Mouse (Mus musculus): Measurements from ENCODE around the gene Pramel6.
"Not testable (repeated sequence)": the region's sequence is repeated elsewhere in the genome, so short reads cannot be mapped to it uniquely, and the experiment has no call there.

The Pramel6 gene

GRCm38 (mm10) chr2:87506265-87506664, at the start of gene Pramel6:
TSS of gene Pramel6 (plus strand) at chr2:87506565.
- in situ Hi-C loops (cut with MboI, MseI): no loop called here

- in situ Hi-C loops (cut with MboI, MseI): no loop called here
Observed at GRCm38 (mm10) chr2:87461769-87462168, 44.6 kb upstream of the Pramel6 start.

GRCm38 (mm10) chr2:87480207-87480606, 26.2 kb upstream of the Pramel6 start:
- in situ Hi-C loops (cut with MboI, MseI): no loop called here

GRCm38 (mm10) chr2:87481158-87481557, 25.2 kb upstream of the Pramel6 start:
- in situ Hi-C loops (cut with MboI, MseI): no loop called here

- in situ Hi-C loops (cut with MboI, MseI): no loop called here
Observed at GRCm38 (mm10) chr2:87482276-87482675, 24.1 kb upstream of the Pramel6 start.

- in situ Hi-C loops (cut with MboI, MseI): not testable (repeated sequence)
Observed at GRCm38 (mm10) chr2:87496993-87497392, 9.4 kb upstream of the Pramel6 start, which contains the start of gene Pramel7. TSS of gene Pramel7 (minus strand) at chr2:87497093.

- in situ Hi-C loops (cut with MboI, MseI): no loop called here
Observed at GRCm38 (mm10) chr2:87515046-87515445, 8.7 kb downstream of the Pramel6 start.

- in situ Hi-C loops (cut with MboI, MseI): no loop called here
Observed at GRCm38 (mm10) chr2:87515457-87516060, 9.2 kb downstream of the Pramel6 start.

- in situ Hi-C loops (cut with MboI, MseI): no loop called here
Observed at GRCm38 (mm10) chr2:87516581-87516980, 10.2 kb downstream of the Pramel6 start.

GRCm38 (mm10) chr2:87520651-87521050, 14.3 kb downstream of the Pramel6 start:
- in situ Hi-C loops (cut with MboI, MseI): no loop called here

- in situ Hi-C loops (cut with MboI, MseI): not testable (repeated sequence)
Observed at GRCm38 (mm10) chr2:87525899-87526616, 19.7 kb downstream of the Pramel6 start.

- in situ Hi-C loops (cut with MboI, MseI): no loop called here
Observed at GRCm38 (mm10) chr2:87531496-87531895, 25.1 kb downstream of the Pramel6 start, which contains the start of gene Olfr153. TSS of gene Olfr153 (plus strand) at chr2:87531796.

GRCm38 (mm10) chr2:87534826-87535225, 28.5 kb downstream of the Pramel6 start:
- in situ Hi-C loops (cut with MboI, MseI): no loop called here

GRCm38 (mm10) chr2:87545442-87545841, 39.1 kb downstream of the Pramel6 start, which contains the start of gene Olfr1128:
TSS of gene Olfr1128 (minus strand) at chr2:87545542.
- in situ Hi-C loops (cut with MboI, MseI): no loop called here

Measured in regulatory T cell (primary cell).